Mouse (Mus musculus) lung, embryonic 15.5 days (tissue): ENCODE data around the gene Gm21775. TPM values are rescaled to one million over a fixed set of nuclear protein-coding genes. Genes with fewer than 3 reads are reported as not detected.
"Not testable (repeated sequence)": the region's sequence is repeated elsewhere in the genome, so short reads cannot be mapped to it uniquely, and the experiment has no call there.

Source experiments
- ATAC-seq: fragments of 200-750 bp; cut with Nextera tagmentation; 2 replicates; pipeline ENCODE4 v1.8.0; 2017; ENCODE audit warnings: moderate number of reproducible peaks, borderline replicate concordance; ENCODE audit not compliant: low FRiP score, low TSS enrichment; ENCODE audit errors: extremely low read depth
- H3K27ac ChIP-seq: fragments of 300-500 bp; sonication (generic); 2 replicates; pipeline ENCODE4 v1.5.1; 2015; ENCODE audit warnings: moderate library complexity, mild to moderate bottlenecking, inconsistent platforms
- H3K27me3 ChIP-seq: fragments of 300-500 bp; sonication (generic); 2 replicates; pipeline ENCODE4 v1.6.1; 2015; ENCODE audit warnings: inconsistent platforms
- H3K36me3 ChIP-seq: fragments of 300-500 bp; sonication (generic); 2 replicates; pipeline ENCODE4 v1.6.1; 2015; ENCODE audit warnings: inconsistent platforms
- H3K4me1 ChIP-seq: fragments of 300-500 bp; sonication (generic); 2 replicates; pipeline ENCODE4 v1.6.1; 2015; ENCODE audit warnings: inconsistent platforms
- H3K4me2 ChIP-seq: fragments of 300-500 bp; sonication (generic); 2 replicates; pipeline ENCODE4 v1.6.1; 2015; ENCODE audit warnings: inconsistent platforms, mild to moderate bottlenecking, moderate library complexity
- H3K4me3 ChIP-seq: fragments of 300-500 bp; sonication (generic); 2 replicates; pipeline ENCODE4 v1.5.1; 2015; ENCODE audit warnings: mild to moderate bottlenecking, inconsistent platforms
- H3K9ac ChIP-seq: fragments of 300-500 bp; sonication (generic); 2 replicates; pipeline ENCODE4 v1.6.1; 2015; ENCODE audit warnings: inconsistent platforms
- H3K9me3 ChIP-seq: fragments of 300-500 bp; sonication (generic); 2 replicates; pipeline ENCODE4 v1.6.1; 2016; ENCODE audit warnings: inconsistent platforms
- WGBS: fragments of 180-500 bp; shearing (Covaris S2); methylation state at CpG from one replicate; pipeline ENCODE4 v1.1.7; 2015; 5-methylcytosine and 5-hydroxymethylcytosine counted together
- polyA plus RNA-seq: library from polyadenylated mRNA; unstranded; fragments of >200 nt; fragmentation: Nextera tagmentation; extraction: Ambion mirVana; gene quantifications from 2 replicates; pipeline ENCODE4 v1.2.1, GENCODE M21; 2015

Gm21775 gene
- not detected in 2 replicates for polyA plus RNA-seq

DNA sequence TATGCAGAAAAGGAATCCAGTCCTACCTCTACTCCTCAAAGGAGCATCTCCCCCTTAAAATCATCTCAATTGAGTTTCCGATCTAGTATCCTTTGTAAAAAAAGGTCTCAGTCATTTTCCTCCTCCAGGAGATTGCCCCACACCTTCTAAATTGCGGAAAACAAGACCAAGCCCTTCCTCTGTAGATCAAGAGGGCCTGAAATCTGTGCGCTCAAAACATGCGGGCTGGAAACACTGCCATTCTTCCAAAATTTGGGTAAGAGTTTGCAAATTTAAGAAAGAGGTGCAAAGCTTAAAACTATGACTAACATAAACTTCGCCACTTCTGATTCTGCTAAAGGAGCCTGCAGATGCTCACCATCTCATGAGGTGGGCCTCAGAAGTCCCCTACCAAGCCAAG lies at the start of gene Gm21775:
Gm21775 (plus strand) TSS at position 301 of the 400 bp plus-strand sequence.
- not testable (repeated sequence) for H3K9me3 ChIP-seq, H3K27ac ChIP-seq, H3K9ac ChIP-seq, H3K36me3 ChIP-seq, H3K4me2 ChIP-seq, ATAC-seq, H3K4me1 ChIP-seq, H3K4me3 ChIP-seq, H3K27me3 ChIP-seq
- WGBS = 90% methylated on average over 3 of the region's 5 CpGs

GRCm38 (mm10) chrY:10535942-10536341 lies 17.3 kb upstream of the Gm21775 start, which contains the start of gene Gm20737:
TSS of gene Gm20737 (minus strand) at chrY:10536042.
- not testable (repeated sequence) for H3K27ac ChIP-seq, H3K4me3 ChIP-seq, ATAC-seq, H3K9me3 ChIP-seq, H3K27me3 ChIP-seq, H3K4me1 ChIP-seq, H3K9ac ChIP-seq, H3K36me3 ChIP-seq, H3K4me2 ChIP-seq

Other genes with a start within 250 kb of the Gm21775 start
- not detected in 2 replicates for gene Gm20834, start 228.9 kb upstream of the Gm21775 start, polyA plus RNA-seq
- gene Gm28510, start 140.7 kb upstream of the Gm21775 start, polyA plus RNA-seq = not detected in 2 replicates
- gene Gm20737, start 17.4 kb upstream of the Gm21775 start, polyA plus RNA-seq = not detected in 2 replicates
- gene Gm21900, start 62.9 kb downstream of the Gm21775 start, polyA plus RNA-seq = not detected in 2 replicates
- gene Gm20777, start 199.0 kb downstream of the Gm21775 start, polyA plus RNA-seq = not detected in 2 replicates